In the genomic region with DNA sequence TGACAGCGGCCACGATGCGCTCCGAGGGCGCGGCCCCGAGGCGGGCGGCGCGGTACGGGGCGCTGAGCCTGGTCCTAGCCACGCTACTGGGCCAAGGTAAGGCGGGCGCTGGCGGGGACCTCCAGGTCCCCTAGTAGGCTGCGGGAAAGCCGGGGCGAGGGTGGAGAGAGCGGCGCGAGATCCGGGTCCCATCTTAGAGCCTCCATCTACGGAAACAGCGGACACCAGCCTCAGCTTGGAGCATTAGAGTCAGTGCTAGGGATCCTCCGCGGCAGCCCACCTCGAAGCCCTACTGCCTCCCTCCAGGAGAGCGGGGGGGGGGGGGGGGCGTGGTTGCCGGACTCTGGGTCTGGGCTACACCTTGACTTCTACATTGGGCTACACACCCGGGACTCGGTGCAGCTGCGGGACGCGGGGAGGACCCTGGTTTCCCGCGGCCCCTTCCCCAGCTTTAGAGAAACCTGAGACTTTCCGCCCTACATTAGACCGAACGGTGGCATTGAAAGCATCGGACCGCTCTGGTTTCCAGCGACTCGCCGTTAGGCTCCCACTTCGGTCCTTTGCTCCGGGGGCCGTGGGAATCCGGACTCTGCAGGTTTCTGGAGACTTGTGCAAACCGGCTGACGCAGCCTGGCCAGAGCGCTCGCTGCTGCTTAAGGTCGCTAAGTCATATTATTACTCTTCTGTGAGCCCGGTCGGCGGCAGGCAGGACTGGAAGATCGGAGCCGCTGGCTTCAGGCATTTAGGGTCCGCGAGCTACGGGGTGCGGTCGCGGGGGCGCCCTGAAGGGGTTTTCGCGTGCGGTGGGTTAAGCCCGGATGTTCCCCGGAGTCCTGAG, we compare ENCODE assay signal across 8 mouse cellular contexts. TPM values are rescaled to one million over a fixed set of nuclear protein-coding genes. Genes with fewer than 3 reads are reported as not detected.
DNase-seq lines count a peak whose midpoint lies in the region; ATAC-seq and TF ChIP-seq lines count a peak whose summit lies in the region.

No protein-coding gene starts in this region.

- no peaks in the 10 kb centered on the region for H3K9me3 ChIP-seq in heart, embryonic 15.5 days (replicated peaks)
- H3K9me3 ChIP-seq in forebrain, embryonic 10.5 days, result peaks cover 7% of the 10 kb centered on the region; the same call in 1 of the 2 replicates
- H3K9me3 ChIP-seq in limb, embryonic 14.5 days (ENCODE audit: control insufficient read depth, low read length), result no peaks in the 10 kb centered on the region; the same call in 1 of the 2 replicates

- TF ChIP-seq POLR2A in limb, embryonic 14.5 days (IDR thresholded peaks at IDR 0.05; ENCODE audit: borderline replicate concordance, extremely low read depth, insufficient read depth, insufficient read length), result no peak
- TF ChIP-seq POLR2A in olfactory bulb, adult 2 months (IDR thresholded peaks at IDR 0.05; ENCODE audit: insufficient read depth, low read depth, low read length), result no peak

- no peak for DNase-seq in heart, postnatal 4 days
- peak; percentile 25 to 26 for DNase-seq in adrenal gland, postnatal 36 days
- DNase-seq in forebrain, embryonic 10.5 days (ENCODE audit: extremely low spot score, low spot score), result peak; percentile 52
- DNase-seq in limb, embryonic 14.5 days (ENCODE audit: low spot score), result peak; percentile 28
- DNase-seq in right cerebral cortex, adult 18-20 months, result no peak

- WGBS in heart, embryonic 15.5 days, result under 1% methylated on average over 72 of the region's 73 CpGs
- 2% methylated on average over 70 of the region's 73 CpGs for WGBS in forebrain, embryonic 10.5 days
- 2% methylated on average over 43 of the region's 73 CpGs for WGBS in limb, embryonic 14.5 days
- WGBS in olfactory bulb, adult 2 months, result under 1% methylated on average over 73 of the region's 73 CpGs

- TF ChIP-seq CTCF in olfactory bulb, adult 2 months (IDR thresholded peaks at IDR 0.05; ENCODE audit: insufficient read depth, low read depth, low read length), result no peak

- H3K9ac ChIP-seq in heart, embryonic 15.5 days, result peak overlapping the region; percentile 41; the same call in 1 of the 2 replicates
- H3K9ac ChIP-seq in limb, embryonic 14.5 days (ENCODE audit: low read depth, low read length, severe bottlenecking), result peak overlapping the region; percentile 72

- H3K27ac ChIP-seq in heart, embryonic 15.5 days, result no peak overlapping the region
- peak overlapping the region; percentile 87 for H3K27ac ChIP-seq in forebrain, embryonic 10.5 days
- peak overlapping the region; percentile 52 for H3K27ac ChIP-seq in limb, embryonic 14.5 days (replicated peaks; ENCODE audit: low read depth, low read length)
- no peak overlapping the region for H3K27ac ChIP-seq in olfactory bulb, adult 2 months (ENCODE audit: insufficient read depth, low read depth, low read length)

- peak overlapping the region; percentile 61 for H3K4me3 ChIP-seq in heart, embryonic 15.5 days
- peak overlapping the region; percentile 80 for H3K4me3 ChIP-seq in forebrain, embryonic 10.5 days
- H3K4me3 ChIP-seq in limb, embryonic 14.5 days (replicated peaks; ENCODE audit: low read length), result peak overlapping the region; percentile 77
- H3K4me3 ChIP-seq in olfactory bulb, adult 2 months (ENCODE audit: insufficient read depth, low read depth, low read length), result peak overlapping the region; percentile 42

- no peaks in the 10 kb centered on the region for H3K36me3 ChIP-seq in heart, embryonic 15.5 days
- H3K36me3 ChIP-seq in forebrain, embryonic 10.5 days (replicated peaks), result no peaks in the 10 kb centered on the region
- H3K36me3 ChIP-seq in limb, embryonic 14.5 days (ENCODE audit: control insufficient read depth, insufficient read depth, low read length), result no peaks in the 10 kb centered on the region

- H3K4me2 ChIP-seq in heart, embryonic 15.5 days, result peak overlapping the region; percentile 83
- peak overlapping the region; percentile 84 for H3K4me2 ChIP-seq in limb, embryonic 14.5 days (replicated peaks; ENCODE audit: low read depth, low read length, severe bottlenecking)

- ATAC-seq in heart, embryonic 15.5 days (replicated peaks; ENCODE audit: insufficient number of reproducible peaks, insufficient read depth, low FRiP score, low read depth), result no peak; the same call in none of the 2 replicates
- peak; percentile 63 for ATAC-seq in limb, embryonic 14.5 days (ENCODE audit: low FRiP score, low read depth)
- ATAC-seq in erythroblast, adult 5-6 weeks (replicated peaks; ENCODE audit: low FRiP score, poor library complexity, severe bottlenecking), result no peak

- peaks cover 72% of the 10 kb centered on the region for H3K27me3 ChIP-seq in heart, embryonic 15.5 days
- peaks cover 78% of the 10 kb centered on the region for H3K27me3 ChIP-seq in forebrain, embryonic 10.5 days (ENCODE audit: poor library complexity, severe bottlenecking)
- H3K27me3 ChIP-seq in limb, embryonic 14.5 days (ENCODE audit: control insufficient read depth, insufficient read depth, low read length), result peaks cover 9% of the 10 kb centered on the region; the same call in 1 of the 2 replicates

- peaks cover 24% of the 10 kb centered on the region for H3K4me1 ChIP-seq in heart, embryonic 15.5 days (replicated peaks)
- H3K4me1 ChIP-seq in forebrain, embryonic 10.5 days, result peaks cover 50% of the 10 kb centered on the region
- H3K4me1 ChIP-seq in limb, embryonic 14.5 days (ENCODE audit: control insufficient read depth, insufficient read depth, low read length), result peaks cover 20% of the 10 kb centered on the region
- peaks cover 23% of the 10 kb centered on the region for H3K4me1 ChIP-seq in olfactory bulb, adult 2 months (ENCODE audit: control insufficient read depth, insufficient read depth, low read length)

RNA-seq across cellular contexts. Expression of a gene that starts 0.5 kb away (rescaled TPM):
- 1.5 and 3.1 TPM in 2 replicates for polyA plus RNA-seq in heart, embryonic 15.5 days (2015; fragmentation: Nextera tagmentation; extraction: Ambion mirVana)
- total RNA-seq in heart, postnatal 4 days (2021), result under 1 TPM; 0.47 to 0.52 TPM
- total RNA-seq in adrenal gland, postnatal 36 days (2021), result under 1 TPM; 0.72 to 0.73 TPM
- 27.9 and 28.2 TPM in 2 replicates for polyA plus RNA-seq in forebrain, embryonic 10.5 days (2016; fragmentation: Nextera tagmentation; extraction: Ambion mirVana)
- polyA plus RNA-seq in limb, embryonic 14.5 days (2012; rRNA removed), result 27.2 and 29.4 TPM in 2 replicates
- 33.2 and 40.4 TPM in 2 replicates for polyA plus RNA-seq in limb, embryonic 14.5 days (2014; fragmentation: Nextera tagmentation; extraction: Ambion mirVana)
- polyA plus RNA-seq in olfactory bulb, adult 2 months (2012; ENCODE audit: insufficient read depth, insufficient read length, low replicate concordance, missing spikeins), result not detected in 2 replicates
- not detected in 2 replicates for total RNA-seq in erythroblast, adult 5-6 weeks (2015; ENCODE audit: low replicate concordance)
- total RNA-seq in erythroblast, adult 5-6 weeks (2017; ENCODE audit: low replicate concordance), result not detected in 2 replicates

Comparison
In these comparisons a context has a peak if more than half of its experiments do, and no peak if none do; other contexts are left out.
1. H3K27ac ChIP-seq: peak in forebrain, embryonic 10.5 days (single experiment) and limb, embryonic 14.5 days (single experiment); none in heart, embryonic 15.5 days (single experiment) and olfactory bulb, adult 2 months (single experiment).
2. DNase-seq: peak in adrenal gland, postnatal 36 days (2 of 2), forebrain, embryonic 10.5 days (single experiment) and limb, embryonic 14.5 days (single experiment); none in heart, postnatal 4 days (single experiment) and right cerebral cortex, adult 18-20 months (single experiment).
3. Peak in every context shown above with its lines, with median percentiles within 50 percentile points of each other: H3K4me3 ChIP-seq.